Mouse (Mus musculus) kidney, postnatal 25 days (tissue): ENCODE measurements around the gene Pgm5.

ENCODE experiments used
- DNase-seq, 2 experiments: peaks; one replicate each; pipeline ENCODE4 v3.0.0; 2021; ENCODE audit warnings: mixed read lengths in 2 of 2

Pgm5 gene

DNA sequence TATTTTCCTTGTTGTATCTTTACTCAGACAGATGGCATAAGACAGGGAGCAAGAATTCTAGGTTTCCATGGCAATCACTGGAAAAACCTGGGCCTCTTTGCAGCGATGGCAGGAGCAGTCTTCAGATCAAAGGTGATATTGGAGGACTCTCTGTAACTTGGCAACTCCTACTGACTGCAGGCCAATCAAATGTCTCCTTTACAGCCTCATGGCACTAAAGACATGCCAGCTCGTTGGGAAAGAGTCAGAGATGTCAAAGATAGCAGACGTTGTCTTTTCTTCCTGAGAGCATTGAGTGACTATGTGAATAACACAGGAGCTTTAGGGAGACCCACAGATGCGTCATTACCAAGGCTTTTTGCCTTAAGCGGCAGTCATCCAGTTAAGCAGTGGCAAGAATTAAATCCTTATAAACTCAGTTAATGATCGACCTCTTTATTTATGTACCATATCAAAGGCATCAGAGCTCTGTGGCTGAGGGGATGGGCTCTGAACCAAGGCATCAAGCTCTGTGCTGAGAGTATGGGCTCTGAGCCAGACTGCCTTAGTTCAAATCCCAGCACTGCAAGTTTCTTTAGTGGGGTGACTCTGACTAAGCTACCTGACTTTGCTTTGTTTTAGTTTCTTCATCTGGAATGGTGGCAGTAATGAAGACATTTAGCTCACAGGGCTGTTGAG lies 209.2 kb downstream of the Pgm5 start:
- no peak for DNase-seq

DNA sequence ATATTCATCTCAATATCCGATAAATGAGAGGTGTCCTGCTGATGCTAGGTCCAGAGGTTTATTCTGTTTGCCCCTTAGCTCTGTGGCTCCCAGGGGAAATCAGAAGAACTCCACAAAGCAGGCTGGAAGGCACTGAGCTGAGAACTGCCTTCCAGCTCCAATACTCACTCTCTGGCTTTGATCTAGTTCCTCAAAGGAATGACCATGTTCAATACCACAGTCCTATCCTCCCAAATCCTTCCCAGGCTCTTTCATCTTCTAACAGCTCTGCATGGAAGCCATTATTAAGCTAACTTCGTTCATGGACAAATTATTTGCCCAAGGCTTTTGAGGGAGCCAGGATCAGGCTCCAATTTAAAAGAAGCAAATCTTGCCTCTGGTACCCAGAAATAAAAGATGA lies 210.1 kb downstream of the Pgm5 start:
- DNase-seq, result no peak

GRCm38 (mm10) chr19:24650428-24650827 lies 211.2 kb downstream of the Pgm5 start:
- DNase-seq, result no peak

- no peak for DNase-seq
Observed at GRCm38 (mm10) chr19:24648016-24648415, 213.6 kb downstream of the Pgm5 start.

DNA sequence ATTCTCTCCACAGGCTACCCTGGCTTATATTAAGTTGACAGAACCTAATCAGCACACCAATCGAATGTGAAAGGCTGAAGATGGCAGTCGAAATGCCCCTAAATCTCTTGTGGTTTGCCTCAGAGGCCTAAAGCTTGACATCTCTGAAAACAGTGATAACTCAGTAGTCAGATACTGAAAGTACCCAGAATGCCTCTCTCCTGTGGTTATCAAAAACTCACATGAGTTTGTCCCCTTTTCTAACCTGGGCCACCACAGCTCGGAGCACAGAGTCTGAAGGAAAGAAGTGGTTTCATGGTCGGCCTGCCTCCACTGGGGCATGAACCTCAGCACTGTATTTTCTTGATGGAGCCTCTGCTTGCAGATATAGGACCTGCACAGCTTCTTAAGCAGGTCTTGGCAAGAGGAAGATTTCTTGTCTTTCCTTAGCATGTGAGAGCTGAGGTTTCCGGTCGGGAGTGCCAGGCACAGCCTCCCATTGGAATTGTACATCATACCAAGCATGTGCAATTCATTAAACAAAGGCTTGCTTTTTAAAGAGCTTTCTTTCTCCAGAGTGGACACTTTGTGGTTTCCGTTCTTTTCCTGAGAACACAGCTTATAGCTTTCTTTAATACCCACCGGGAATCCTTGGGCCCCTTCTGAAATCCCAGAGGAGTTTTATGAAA lies 215.4 kb downstream of the Pgm5 start:
- DNase-seq, result no peak

DNA sequence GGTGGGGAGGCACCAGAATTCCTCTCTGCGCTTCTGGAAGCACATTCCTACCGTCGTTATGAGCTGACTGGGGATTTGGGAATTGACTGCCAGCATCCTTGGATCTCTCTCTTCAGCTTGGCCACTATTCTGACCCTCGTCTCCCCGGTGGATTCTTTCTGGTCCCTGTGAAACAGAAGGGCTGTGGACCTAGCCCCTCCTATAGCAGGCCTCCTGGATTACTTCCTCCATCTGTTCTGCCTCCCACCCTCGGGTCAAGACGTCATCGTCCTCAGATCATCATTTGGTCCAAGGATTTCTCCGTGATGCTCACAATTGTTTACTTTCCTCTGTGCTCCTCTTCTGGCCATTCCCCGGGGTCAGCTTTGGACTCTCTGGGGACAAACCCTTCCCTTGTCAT lies 216.7 kb downstream of the Pgm5 start:
- DNase-seq, result no peak

GRCm38 (mm10) chr19:24640982-24641381 lies 220.7 kb downstream of the Pgm5 start:
- DNase-seq, result no peak

GRCm38 (mm10) chr19:24637988-24638387 lies 223.7 kb downstream of the Pgm5 start:
- DNase-seq, result no peak

GRCm38 (mm10) chr19:24636616-24637015 lies 225.0 kb downstream of the Pgm5 start:
- DNase-seq, result no peak

DNA sequence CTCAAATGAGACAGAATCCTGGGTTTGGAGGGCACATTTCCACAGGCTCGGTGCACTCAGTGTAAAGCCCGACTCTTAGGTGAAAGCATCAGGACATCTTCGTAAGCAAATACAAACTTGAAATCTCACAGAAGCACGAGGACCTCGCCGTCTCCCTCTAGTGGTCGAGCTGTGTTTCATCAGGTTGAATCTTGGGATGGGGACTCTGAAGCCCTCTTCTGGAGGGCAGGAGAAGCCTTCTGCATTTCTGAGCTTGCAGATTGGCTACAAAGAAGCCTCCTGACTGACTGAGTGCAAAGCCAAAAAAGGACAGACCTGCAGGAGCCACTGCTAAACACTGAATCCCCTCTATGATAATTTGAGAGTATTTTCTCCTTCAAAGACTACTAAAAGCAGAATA lies 227.1 kb downstream of the Pgm5 start:
- DNase-seq, result peak; percentile 65 to 76
